Mouse (Mus musculus) liver, embryonic 11.5 days (tissue): ENCODE measurements around the gene Psme2. TPM values are rescaled to one million over a fixed set of nuclear protein-coding genes. Genes with fewer than 3 reads are reported as not detected.

Source experiments
- ATAC-seq: fragments of 200-750 bp; cut with Nextera tagmentation; replicated peaks from 2 replicates; pipeline ENCODE4 v1.8.0; 2017; ENCODE audit warnings: moderate number of reproducible peaks, mild to moderate bottlenecking, moderate TSS enrichment, moderate library complexity; ENCODE audit not compliant: low FRiP score
- DNase-seq: peaks from one replicate; pipeline ENCODE4 v3.0.0-alpha.2; 2017; ENCODE audit warnings: low spot score
- H3K27ac ChIP-seq: fragments of 300-500 bp; sonication (generic); 2 replicates; pipeline ENCODE4 v1.5.1; 2014; ENCODE audit warnings: mild to moderate bottlenecking, low read depth, low read length, control low read depth
- H3K27me3 ChIP-seq: fragments of 300-500 bp; sonication (generic); replicated peaks from 2 replicates; pipeline ENCODE4 v1.6.1; 2014; ENCODE audit warnings: low read length, mixed read lengths; ENCODE audit not compliant: control insufficient read depth, insufficient read depth
- H3K36me3 ChIP-seq: fragments of 300-500 bp; sonication (generic); 2 replicates; pipeline ENCODE4 v1.6.1; 2014; ENCODE audit warnings: mild to moderate bottlenecking, low read length, moderate library complexity, mixed read lengths; ENCODE audit not compliant: control insufficient read depth, insufficient read depth
- H3K4me1 ChIP-seq: fragments of 300-500 bp; sonication (generic); replicated peaks from 2 replicates; pipeline ENCODE4 v1.6.1; 2014; ENCODE audit warnings: low read length, mixed read lengths; ENCODE audit not compliant: control insufficient read depth, insufficient read depth
- H3K4me2 ChIP-seq: fragments of 300-500 bp; sonication (generic); 2 replicates; pipeline ENCODE4 v1.6.1; 2014; ENCODE audit warnings: mild to moderate bottlenecking, control low read depth, moderate library complexity
- H3K4me3 ChIP-seq: fragments of 300-500 bp; sonication (generic); 2 replicates; pipeline ENCODE4 v1.5.1; 2014; ENCODE audit warnings: low read depth, low read length, control low read depth
- H3K9ac ChIP-seq: fragments of 300-500 bp; sonication (generic); 2 replicates; pipeline ENCODE4 v1.6.1; 2014; ENCODE audit warnings: low read depth, low read length, control low read depth
- H3K9me3 ChIP-seq: fragments of 300-500 bp; sonication (generic); 2 replicates; pipeline ENCODE4 v1.6.1; 2016; ENCODE audit warnings: low read length, inconsistent platforms, mixed read lengths; ENCODE audit not compliant: control insufficient read depth
- WGBS: fragments of 180-500 bp; shearing (Covaris S2); extraction: QIAGEN DNeasy Blood & Tissue Kit; methylation state at CpG from one replicate; pipeline ENCODE4 v1.1.7; 2014; 5-methylcytosine and 5-hydroxymethylcytosine counted together
- polyA plus RNA-seq: library from polyadenylated mRNA; unstranded; fragments of >200 nt; fragmentation: Nextera tagmentation; extraction: Ambion mirVana; gene quantifications from 2 replicates; pipeline ENCODE4 v1.2.1, GENCODE M21; 2014

The Psme2 gene
- 256 and 277 TPM in 2 replicates for polyA plus RNA-seq

DNA sequence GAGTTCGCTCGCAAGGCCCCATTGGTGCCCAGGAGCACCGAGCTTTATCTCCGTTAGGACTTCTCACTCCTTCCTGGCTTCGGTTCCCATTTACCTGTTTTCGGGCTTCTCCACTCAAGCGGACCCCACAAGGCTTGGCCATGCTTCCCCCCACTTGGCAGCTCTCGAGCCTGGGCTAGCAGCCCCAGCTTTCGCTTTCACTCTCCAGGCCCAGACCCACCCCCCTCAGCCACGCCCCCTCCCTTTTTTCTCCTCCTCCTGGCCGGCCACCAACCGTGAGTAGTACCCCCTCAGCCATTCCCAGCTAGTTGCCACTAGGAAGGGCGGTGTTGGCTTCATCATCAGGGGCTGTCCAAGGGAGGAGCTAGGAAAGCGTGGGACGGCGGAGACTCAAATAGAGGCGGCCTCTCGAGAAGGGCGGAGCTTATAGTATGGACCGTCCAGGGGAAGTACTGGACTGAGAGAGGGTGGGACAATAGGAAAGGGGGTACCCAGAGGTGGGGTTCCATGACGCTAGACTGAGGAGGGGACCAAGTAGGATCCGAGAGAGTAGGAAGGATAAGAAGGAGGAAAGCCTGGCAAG is at the start of gene Psme2:
Psme2 (minus strand) TSS at position 366 of the 583 bp plus-strand sequence.
- Histone ChIP-seq H3K4me3 (peak within 1 kb of the TSS; percentile 99), H3K4me1 (peaks cover 34% of the 10 kb centered on the region), H3K9ac (peak within 1 kb of the TSS; percentile 97), H3K27me3 (no peaks in the 10 kb centered on the region), H3K36me3 (peaks cover 11% of the 10 kb centered on the region), H3K27ac (peak within 1 kb of the TSS; percentile 78), H3K4me2 (peak within 1 kb of the TSS; percentile 97), H3K9me3 (no peaks in the 10 kb centered on the region)
- ATAC-seq = peak; percentile 89
- WGBS = under 1% methylated on average over 22 of the region's 22 CpGs
- peak; percentile 86 for DNase-seq

- ATAC-seq (no peak), DNase-seq (no peak)
- 94% methylated on average over 9 of the region's 9 CpGs for WGBS
- Histone ChIP-seq H3K4me3 (no peak within 1 kb of the TSS), H3K9me3 (no peaks in the 10 kb centered on the region), H3K4me1 (peaks cover 20% of the 10 kb centered on the region), H3K9ac (no peak within 1 kb of the TSS), H3K27ac (no peak within 1 kb of the TSS), H3K36me3 (peaks cover 36% of the 10 kb centered on the region), H3K4me2 (no peak within 1 kb of the TSS), H3K27me3 (no peaks in the 10 kb centered on the region)
Observed at GRCm38 (mm10) chr14:55637795-55638194, 46.9 kb upstream of the Psme2 start, which contains the start of gene Gm49378. Gene Gm49378 (minus strand): TSS chr14:55637895.

DNA sequence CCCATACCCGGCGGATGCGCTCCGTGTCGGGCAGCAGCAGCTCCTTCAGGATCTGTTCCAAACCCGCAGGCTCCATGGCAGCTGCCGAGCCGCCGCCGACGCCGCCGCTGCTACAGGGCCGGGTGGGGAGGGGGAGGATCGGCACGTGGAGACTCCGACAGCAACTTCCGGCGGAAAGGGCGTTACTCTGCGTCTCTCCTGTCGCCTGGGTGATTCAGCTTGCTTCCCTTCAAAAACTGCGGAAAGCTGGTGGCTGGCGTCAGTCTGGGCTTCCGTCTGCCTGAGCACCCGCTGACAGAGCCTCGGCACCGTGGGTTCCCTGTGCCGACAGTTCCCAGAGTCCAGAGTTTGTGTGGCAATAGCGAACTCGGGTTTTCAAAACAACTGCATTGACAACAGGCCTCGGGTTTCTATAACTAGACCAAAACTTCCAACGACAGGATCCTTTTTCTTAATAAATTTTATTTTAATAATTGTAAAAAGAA is 44.7 kb upstream of the Psme2 start, which contains the start of gene Ipo4:
Ipo4 (minus strand) TSS at position 435 of the 485 bp plus-strand sequence.
- Histone ChIP-seq H3K36me3 (peaks cover 47% of the 10 kb centered on the region), H3K27ac (0 out of 2 replicates have a peak within 1 kb of the TSS, but pooled peaks have one; percentile 9)
- ATAC-seq = peak; percentile 86

DNA sequence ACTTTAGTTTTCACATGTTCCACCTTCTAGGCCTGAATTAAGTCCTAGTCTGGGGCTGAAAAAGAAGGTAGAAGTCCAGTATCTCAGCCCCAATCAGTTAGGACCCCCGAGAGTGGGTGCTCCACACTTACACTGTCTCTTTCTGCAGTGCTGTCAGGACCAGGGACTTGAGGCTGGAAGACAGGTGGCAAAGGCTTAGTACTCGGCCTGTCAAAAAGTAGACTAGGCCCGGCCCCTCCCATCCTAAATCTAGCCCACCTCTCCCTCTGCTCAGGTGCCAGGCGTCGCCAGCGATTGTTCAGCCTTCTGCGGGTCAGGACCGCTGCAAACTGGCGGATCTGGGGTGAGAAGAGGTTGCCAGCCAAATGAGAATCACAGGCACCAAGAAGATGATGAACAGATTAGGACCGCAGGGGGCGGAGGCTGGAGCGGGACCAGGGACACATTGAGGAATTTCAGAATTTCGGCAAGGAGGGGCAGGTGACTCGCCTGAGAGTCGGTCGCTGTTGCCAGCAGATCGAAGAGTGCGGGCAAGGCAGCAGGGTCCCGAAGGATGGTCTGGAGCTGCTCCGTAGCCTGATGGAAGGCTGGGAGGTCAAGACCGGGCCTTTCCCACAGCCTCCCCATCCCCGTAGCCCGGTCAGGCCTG is 44.1 kb upstream of the Psme2 start:
- peak overlapping the region; percentile 78 for H3K4me3 ChIP-seq
- H3K36me3 ChIP-seq = peaks cover 49% of the 10 kb centered on the region
- WGBS = 3% methylated on average over 23 of the region's 23 CpGs
- DNase-seq (peak; percentile 50), ATAC-seq (peak; percentile 29; the same call in 1 of the 2 replicates)
- peak overlapping the region; percentile 94 for H3K4me2 ChIP-seq
- 0 out of 2 replicates have a peak overlapping the region, but pooled peaks have one; percentile 9 for H3K27ac ChIP-seq
- peaks cover 15% of the 10 kb centered on the region for H3K4me1 ChIP-seq
- H3K9ac ChIP-seq = peak overlapping the region; percentile 76
- H3K9me3 ChIP-seq = no peaks in the 10 kb centered on the region
- no peaks in the 10 kb centered on the region for H3K27me3 ChIP-seq

More for the DNA sequence above, 44.7 kb upstream of the Psme2 start, which contains the start of gene Ipo4:
- peak within 1 kb of the TSS; percentile 76 for H3K9ac ChIP-seq
- peak; percentile 88 for DNase-seq
- H3K27me3 ChIP-seq = no peaks in the 10 kb centered on the region
- no peaks in the 10 kb centered on the region for H3K9me3 ChIP-seq
- peak within 1 kb of the TSS; percentile 78 for H3K4me3 ChIP-seq
- under 1% methylated on average over 33 of the region's 33 CpGs for WGBS
- peaks cover 12% of the 10 kb centered on the region for H3K4me1 ChIP-seq
- H3K4me2 ChIP-seq = peak within 1 kb of the TSS; percentile 94

GRCm38 (mm10) chr14:55629312-55629711 is 38.4 kb upstream of the Psme2 start:
- H3K27ac ChIP-seq = no peak overlapping the region
- H3K4me2 ChIP-seq = no peak overlapping the region
- peaks cover 5% of the 10 kb centered on the region; the same call in 1 of the 2 replicates for H3K4me1 ChIP-seq
- 51% methylated on average over 5 of the region's 5 CpGs for WGBS
- H3K9ac ChIP-seq = no peak overlapping the region
- no peaks in the 10 kb centered on the region for H3K27me3 ChIP-seq
- H3K9me3 ChIP-seq = no peaks in the 10 kb centered on the region
- no peak overlapping the region for H3K4me3 ChIP-seq
- peaks cover 72% of the 10 kb centered on the region for H3K36me3 ChIP-seq
- DNase-seq = no peak
- ATAC-seq = 0 out of 2 replicates have a peak, but pooled peaks have one; percentile 26

DNA sequence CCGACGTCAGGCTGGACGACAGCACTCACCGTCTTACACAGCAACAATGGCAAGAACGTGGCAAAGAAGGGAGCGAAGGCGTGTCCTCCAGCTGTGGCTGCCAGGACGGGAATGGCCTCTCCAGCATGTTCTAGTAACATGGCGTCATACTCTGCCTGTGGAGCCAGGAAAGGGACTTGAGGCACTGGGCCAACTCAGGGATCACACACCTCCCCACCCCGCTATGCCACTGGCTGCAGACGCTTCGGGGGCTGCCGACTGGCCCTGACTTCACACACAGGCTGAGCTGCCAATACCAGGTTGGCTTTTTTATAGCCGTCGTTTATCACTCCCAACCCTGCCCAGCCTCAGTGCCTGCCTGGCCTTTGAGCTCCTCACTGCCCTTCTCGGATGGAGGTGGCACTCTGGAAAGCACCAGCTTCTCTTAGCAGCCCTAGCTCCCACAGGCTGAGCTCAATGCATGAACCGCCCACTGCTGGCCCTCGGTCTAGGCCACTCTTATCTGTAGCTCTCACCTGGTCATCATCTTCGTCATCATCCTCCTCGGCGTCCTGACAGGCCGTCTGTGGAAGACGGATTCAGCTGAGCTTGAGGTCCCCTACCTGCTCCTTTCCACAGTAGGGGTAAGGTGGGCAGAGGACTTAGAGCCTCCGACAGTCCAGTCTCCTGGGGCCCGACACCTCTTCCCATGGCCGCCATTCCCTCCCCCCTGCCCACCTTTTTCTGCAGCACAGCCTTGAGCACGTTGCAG is 37.3 kb upstream of the Psme2 start:
- H3K36me3 ChIP-seq = peaks cover 67% of the 10 kb centered on the region
- H3K27me3 ChIP-seq = no peaks in the 10 kb centered on the region
- H3K4me3 ChIP-seq = no peak overlapping the region
- H3K27ac ChIP-seq = no peak overlapping the region
- H3K9me3 ChIP-seq = no peaks in the 10 kb centered on the region
- DNase-seq (no peak), ATAC-seq (0 out of 2 replicates have a peak, but pooled peaks have one; percentile 24)
- WGBS = 85% methylated on average over 27 of the region's 27 CpGs
- H3K4me1 ChIP-seq = peaks cover 5% of the 10 kb centered on the region; the same call in 1 of the 2 replicates
- H3K9ac ChIP-seq = no peak overlapping the region
- H3K4me2 ChIP-seq = no peak overlapping the region

GRCm38 (mm10) chr14:55618486-55619195 is 27.7 kb upstream of the Psme2 start:
- DNase-seq (no peak), ATAC-seq (peak; percentile 61)
- Histone ChIP-seq H3K27ac (no peak overlapping the region), H3K4me3 (peak overlapping the region; percentile 32), H3K4me1 (peaks cover 22% of the 10 kb centered on the region), H3K9me3 (no peaks in the 10 kb centered on the region), H3K36me3 (0 out of 2 replicates have a peak, but pooled peaks cover 3% of the 10 kb centered on the region), H3K27me3 (no peaks in the 10 kb centered on the region), H3K4me2 (peak overlapping the region; percentile 71), H3K9ac (0 out of 2 replicates have a peak overlapping the region, but pooled peaks have one; percentile 27)
- 23% methylated on average over 22 of the region's 22 CpGs for WGBS
